Mouse (Mus musculus) neutrophil, adult 65 days (primary cell): ENCODE measurements around the gene Use1. TPM values are rescaled to one million over a fixed set of nuclear protein-coding genes. Genes with fewer than 3 reads are reported as not detected.

ENCODE experiments used
- total RNA-seq: library from RNA; stranded (reverse); gene quantifications from 2 replicates; pipeline ENCODE4 v1.2.4, GENCODE M21; 2023

Gene Use1
- 129 and 136 TPM in 2 replicates for total RNA-seq

GRCm38 (mm10) chr8:71366771-71367528 is at the start of gene Use1:
Use1 (plus strand) TSS chr8:71366848.

GRCm38 (mm10) chr8:71371236-71371848 is 4.7 kb downstream of the Use1 start, which contains the start of gene Ocel1:
Ocel1 (plus strand) TSS chr8:71371298.

GRCm38 (mm10) chr8:71381421-71381970 is 14.8 kb downstream of the Use1 start, which contains the start of gene Nr2f6:
Nr2f6 (minus strand) TSS chr8:71381960.

GRCm38 (mm10) chr8:71395629-71396028 is 29.0 kb downstream of the Use1 start, which contains the start of gene Ushbp1:
Ushbp1 (minus strand) TSS chr8:71395802.

GRCm38 (mm10) chr8:71396639-71397305 is 30.1 kb downstream of the Use1 start, which contains the start of gene Babam1:
Babam1 (plus strand) TSS chr8:71396861.

GRCm38 (mm10) chr8:71405401-71406098 is 38.9 kb downstream of the Use1 start, which contains the start of gene Ankle1:
Ankle1 (plus strand) TSS chr8:71406010.

Other genes starting within 250 kb of the Use1 start
- 142 and 167 TPM in 2 replicates for gene Myo9b, start 94.1 kb upstream of the Use1 start, total RNA-seq
- gene Haus8, start 93.9 kb upstream of the Use1 start, total RNA-seq, result 43.6 and 80.1 TPM in 2 replicates
- 19.2 and 21.5 TPM in 2 replicates for gene Ocel1, start 4.5 kb downstream of the Use1 start, total RNA-seq
- 8.2 and 8.6 TPM in 2 replicates for gene Nr2f6, start 15.1 kb downstream of the Use1 start, total RNA-seq
- 0.16 TPM in 1 of 2 replicates, not detected in the other for gene Ushbp1, start 29.0 kb downstream of the Use1 start, total RNA-seq
- 48.3 and 53.8 TPM in 2 replicates for gene Babam1, start 30.0 kb downstream of the Use1 start, total RNA-seq
- gene Ankle1, start 39.2 kb downstream of the Use1 start, total RNA-seq, result 11.3 and 13.8 TPM in 2 replicates
- gene Abhd8, start 96.8 kb downstream of the Use1 start, total RNA-seq, result 3.6 and 5.1 TPM in 2 replicates
- 17.4 and 18.6 TPM in 2 replicates for gene Mrpl34, start 98.1 kb downstream of the Use1 start, total RNA-seq
- 70.0 and 77.1 TPM in 2 replicates for gene Dda1, start 102.4 kb downstream of the Use1 start, total RNA-seq
- 3.0 and 3.9 TPM in 2 replicates for gene Ano8, start 119.1 kb downstream of the Use1 start, total RNA-seq
- 7.4 and 8.6 TPM in 2 replicates for gene Gtpbp3, start 121.3 kb downstream of the Use1 start, total RNA-seq
- 0.47 TPM in 1 of 2 replicates, not detected in the other for gene Plvap, start 144.9 kb downstream of the Use1 start, total RNA-seq
- gene Ccdc194, start 158.9 kb downstream of the Use1 start, total RNA-seq, result not detected in 2 replicates
- gene Bst2, start 170.6 kb downstream of the Use1 start, total RNA-seq, result 10.9 and 16.2 TPM in 2 replicates
- 27.6 and 31.6 TPM in 2 replicates for gene Mvb12a, start 176.1 kb downstream of the Use1 start, total RNA-seq
- 0.32 TPM in 1 of 2 replicates, not detected in the other for gene Tmem221, start 192.0 kb downstream of the Use1 start, total RNA-seq
- not detected in 2 replicates for gene Nxnl1, start 199.8 kb downstream of the Use1 start, total RNA-seq
- 0.92 and 1.0 TPM in 2 replicates for gene Slc27a1, start 202.0 kb downstream of the Use1 start, total RNA-seq
- gene Pgls, start 225.3 kb downstream of the Use1 start, total RNA-seq, result 74.4 and 81.6 TPM in 2 replicates
- gene Fam129c, start 230.8 kb downstream of the Use1 start, total RNA-seq, result 5.7 and 14.9 TPM in 2 replicates
- gene Colgalt1, start 244.2 kb downstream of the Use1 start, total RNA-seq, result 41.4 and 44.9 TPM in 2 replicates